Mouse (Mus musculus) neural tube, embryonic 11.5 days (tissue): ENCODE data around the gene Nans. TPM values are rescaled to one million over a fixed set of nuclear protein-coding genes. Genes with fewer than 3 reads are reported as not detected.

Experiments used
- ATAC-seq: fragments of 200-750 bp; cut with Nextera tagmentation; 2 replicates; pipeline ENCODE4 v1.8.0; 2017; ENCODE audit warnings: moderate number of reproducible peaks, mild to moderate bottlenecking, moderate TSS enrichment, moderate library complexity; ENCODE audit not compliant: insufficient read depth, low FRiP score, low TSS enrichment
- DNase-seq: peaks from one replicate; pipeline ENCODE4 v3.0.0-alpha.2; 2015; ENCODE audit warnings: low spot score
- H3K27ac ChIP-seq: fragments of 300-500 bp; sonication (generic); 2 replicates; pipeline ENCODE4 v1.5.1; 2014; ENCODE audit warnings: low read depth, mild to moderate bottlenecking, low read length
- H3K27me3 ChIP-seq: fragments of 300-500 bp; sonication (generic); 2 replicates; pipeline ENCODE4 v1.6.1; 2014; ENCODE audit warnings: mild to moderate bottlenecking, low read length, mixed read lengths; ENCODE audit not compliant: control insufficient read depth, insufficient read depth
- H3K36me3 ChIP-seq: fragments of 300-500 bp; sonication (generic); 2 replicates; pipeline ENCODE4 v1.6.1; 2014; ENCODE audit warnings: mild to moderate bottlenecking, low read length, moderate library complexity, mixed read lengths; ENCODE audit not compliant: control insufficient read depth, insufficient read depth
- H3K4me1 ChIP-seq: fragments of 300-500 bp; sonication (generic); 2 replicates; pipeline ENCODE4 v1.6.1; 2014; ENCODE audit warnings: low read length, mixed read lengths; ENCODE audit not compliant: control insufficient read depth, insufficient read depth
- H3K4me2 ChIP-seq: fragments of 300-500 bp; sonication (generic); 2 replicates; pipeline ENCODE4 v1.6.1; 2014; ENCODE audit warnings: low read depth, mild to moderate bottlenecking, moderate library complexity
- H3K4me3 ChIP-seq: fragments of 300-500 bp; sonication (generic); 2 replicates; pipeline ENCODE4 v1.5.1; 2014; ENCODE audit warnings: low read depth, low read length
- H3K9ac ChIP-seq: fragments of 300-500 bp; sonication (generic); 2 replicates; pipeline ENCODE4 v1.6.1; 2014; ENCODE audit warnings: mild to moderate bottlenecking, low read length
- H3K9me3 ChIP-seq: fragments of 300-500 bp; sonication (generic); 2 replicates; pipeline ENCODE4 v1.6.1; 2016; ENCODE audit warnings: low read length; ENCODE audit not compliant: control insufficient read depth
- WGBS: fragments of 180-500 bp; shearing (Covaris S2); extraction: QIAGEN DNeasy Blood & Tissue Kit; methylation state at CpG from one replicate; pipeline ENCODE4 v1.1.7; 2014; 5-methylcytosine and 5-hydroxymethylcytosine counted together
- polyA plus RNA-seq: library from polyadenylated mRNA; unstranded; fragments of >200 nt; fragmentation: Nextera tagmentation; extraction: Ambion mirVana; gene quantifications from 2 replicates; pipeline ENCODE4 v1.2.1, GENCODE M21; 2014

Nans gene
- polyA plus RNA-seq, 1 experiment from 2014 or later, result 89.1 TPM

- H3K4me3 ChIP-seq, result no peak overlapping the region
- WGBS, result 8% methylated on average over 4 of the region's 4 CpGs
- H3K27ac ChIP-seq, result no peak overlapping the region
- no peak overlapping the region for H3K4me2 ChIP-seq
- no peak overlapping the region for H3K9ac ChIP-seq
- H3K36me3 ChIP-seq, result peaks cover 6% of the 10 kb centered on the region; the same call in 1 of the 2 replicates
- ATAC-seq, result no peak
- no peak for DNase-seq
- no peaks in the 10 kb centered on the region for H3K27me3 ChIP-seq
- no peaks in the 10 kb centered on the region for H3K9me3 ChIP-seq
- no peaks in the 10 kb centered on the region for H3K4me1 ChIP-seq
Measured at GRCm38 (mm10) chr4:46498976-46499375, 9.9 kb downstream of the Nans start.

DNA sequence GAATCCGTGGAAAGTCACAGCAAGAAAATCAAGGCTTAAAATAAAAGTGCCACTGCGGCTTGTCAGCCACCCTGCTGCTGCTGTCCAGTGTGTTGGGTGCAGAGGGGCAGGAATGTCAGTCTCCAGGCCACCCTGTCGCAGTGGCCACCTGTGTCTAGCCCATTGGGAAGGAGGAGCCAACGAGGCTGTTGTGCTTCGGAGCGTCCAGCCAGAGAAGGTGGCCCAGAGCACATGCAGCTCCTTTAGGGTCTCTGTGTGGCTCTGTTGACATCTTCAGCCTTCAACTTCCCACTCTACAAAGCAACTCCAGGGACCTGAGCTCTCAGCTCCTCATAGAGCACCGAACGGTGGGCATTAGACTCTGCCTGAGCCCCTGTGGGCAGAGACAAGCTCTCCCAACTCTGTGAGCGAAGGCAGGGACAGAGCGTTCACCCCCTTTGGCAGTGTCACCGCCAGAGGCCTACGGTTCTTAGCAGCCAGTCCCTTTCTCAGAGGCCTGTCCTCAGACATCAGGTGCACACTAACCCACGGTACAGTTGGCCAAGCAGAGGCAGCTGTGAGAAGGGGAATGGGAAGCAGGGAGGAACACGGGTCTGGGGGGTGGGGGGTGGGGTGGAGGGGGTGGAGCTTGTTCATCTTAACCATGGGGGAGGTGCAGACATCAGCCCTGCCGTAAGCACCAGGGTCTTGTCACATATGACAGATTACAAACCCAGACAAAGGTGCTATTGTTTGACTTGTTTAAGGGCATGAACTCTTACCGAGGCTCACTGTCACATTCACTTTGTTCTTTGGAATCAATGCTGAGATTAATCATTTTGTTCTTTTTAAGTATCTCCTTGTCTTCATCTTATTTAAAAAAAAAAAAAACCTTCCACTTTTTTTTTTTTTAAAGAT is 13.8 kb downstream of the Nans start:
- 65% methylated on average over 16 of the region's 16 CpGs for WGBS
- Histone ChIP-seq H3K9ac (no peak overlapping the region), H3K27ac (no peak overlapping the region), H3K9me3 (no peaks in the 10 kb centered on the region), H3K36me3 (peaks cover 6% of the 10 kb centered on the region; the same call in 1 of the 2 replicates), H3K4me2 (no peak overlapping the region), H3K27me3 (peaks cover 9% of the 10 kb centered on the region), H3K4me3 (no peak overlapping the region), H3K4me1 (no peaks in the 10 kb centered on the region)
- ATAC-seq (no peak), DNase-seq (peak; percentile 46)

DNA sequence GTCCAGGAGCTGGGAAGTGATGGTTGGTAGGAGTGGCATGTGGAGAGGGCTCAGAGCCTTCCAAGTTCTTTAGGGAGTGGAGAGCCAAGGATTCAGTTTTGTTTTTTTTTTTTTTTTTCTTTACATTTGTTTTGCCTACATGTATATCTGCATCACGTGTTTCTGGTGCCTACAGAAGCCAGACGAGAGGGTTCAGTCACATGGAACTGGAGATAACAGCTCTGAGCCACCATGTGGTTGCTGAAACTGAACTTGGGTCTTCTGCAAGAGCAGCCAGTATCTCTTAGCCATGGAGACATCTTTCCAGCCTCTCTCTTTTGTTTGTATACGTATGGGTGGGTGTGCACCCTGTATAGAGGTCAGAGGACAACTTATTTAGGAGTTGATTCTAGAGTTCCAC is 14.8 kb downstream of the Nans start:
- H3K9ac ChIP-seq, result no peak overlapping the region
- no peaks in the 10 kb centered on the region for H3K9me3 ChIP-seq
- peaks cover 9% of the 10 kb centered on the region for H3K27me3 ChIP-seq
- DNase-seq, result no peak
- no peak overlapping the region for H3K27ac ChIP-seq
- peaks cover 6% of the 10 kb centered on the region; the same call in 1 of the 2 replicates for H3K36me3 ChIP-seq
- H3K4me1 ChIP-seq, result no peaks in the 10 kb centered on the region
- WGBS, result 79% methylated on average over 3 of the region's 3 CpGs
- no peak overlapping the region for H3K4me2 ChIP-seq
- no peak for ATAC-seq
- H3K4me3 ChIP-seq, result no peak overlapping the region

DNA sequence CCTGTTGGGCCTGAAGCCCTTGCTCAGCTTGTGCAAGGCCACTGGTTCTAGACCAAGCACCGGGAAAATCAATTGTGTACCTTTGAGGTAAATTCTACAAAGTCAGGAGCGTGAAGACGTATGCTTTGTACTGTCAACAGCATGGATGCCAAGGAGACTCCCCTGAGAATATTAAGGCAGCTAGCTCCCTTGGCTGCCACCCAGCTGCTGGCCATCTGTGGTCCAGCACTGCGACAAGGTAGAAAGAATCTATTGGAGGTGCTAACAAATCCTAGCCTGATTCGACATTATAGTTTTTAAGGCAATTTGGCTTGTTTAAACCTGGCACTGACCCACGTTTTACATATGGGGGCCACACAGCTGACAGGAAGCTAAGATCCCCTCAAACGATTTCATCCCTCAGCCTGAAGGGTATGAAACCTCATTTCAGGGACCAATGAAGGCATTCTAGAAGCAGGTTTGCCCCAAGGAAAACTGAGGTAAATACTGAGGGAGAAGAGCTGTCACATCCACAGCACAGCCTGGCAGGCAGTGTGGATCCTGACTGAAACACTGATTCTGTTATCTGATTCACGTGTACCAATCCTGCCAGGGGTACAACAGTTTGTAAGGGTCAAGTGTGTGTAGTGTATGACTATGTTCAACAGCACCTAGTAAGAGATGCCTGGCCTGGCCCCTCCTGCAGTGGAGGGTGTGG is 16.5 kb downstream of the Nans start:
- no peak for DNase-seq
- H3K4me3 ChIP-seq, result no peak overlapping the region
- 72% methylated on average over 8 of the region's 8 CpGs for WGBS

DNA sequence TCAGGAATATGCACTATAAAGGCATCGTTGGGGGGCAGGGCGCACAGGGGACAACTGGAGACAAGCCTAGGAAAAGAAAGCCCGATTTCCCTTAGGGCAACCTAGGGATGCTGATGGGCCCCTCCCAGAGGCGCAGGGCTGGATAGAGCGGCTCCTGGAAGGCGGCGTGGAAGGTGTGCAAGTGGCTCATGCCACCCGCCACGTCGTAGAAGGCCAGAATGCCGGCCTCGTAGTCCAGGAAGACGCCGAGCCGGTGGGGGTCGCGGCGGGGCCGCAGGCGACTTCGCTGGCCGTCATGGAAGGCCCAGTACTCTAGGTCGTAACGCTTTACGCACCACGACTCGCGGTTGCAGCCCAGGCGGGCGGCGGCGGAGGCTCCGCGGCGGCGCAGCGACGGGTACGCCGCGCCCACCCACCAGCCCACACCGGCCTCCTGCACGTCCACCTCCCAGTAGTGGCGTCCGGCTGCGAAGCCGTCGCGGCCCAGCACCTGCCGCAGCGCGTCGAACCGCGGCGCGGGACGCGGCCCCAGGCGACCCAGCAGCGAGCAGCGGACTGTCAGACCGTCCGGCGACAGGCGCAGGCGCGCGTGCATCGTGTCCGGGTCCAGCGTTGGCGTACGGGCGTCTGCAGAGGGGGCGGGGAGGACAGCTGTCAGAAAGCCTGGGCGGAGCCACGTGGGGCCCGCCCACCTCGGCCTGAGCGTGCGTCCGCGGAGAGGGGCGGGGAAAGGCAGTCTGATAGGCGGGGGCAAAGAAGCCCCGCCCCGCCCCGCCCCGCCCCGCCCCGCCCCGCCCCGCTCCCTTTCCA is 18.0 kb downstream of the Nans start:
- peak; percentile 95 for ATAC-seq
- H3K4me2 ChIP-seq, result peak overlapping the region; percentile 51
- peak overlapping the region; percentile 37 for H3K4me3 ChIP-seq
- H3K4me1 ChIP-seq, result no peaks in the 10 kb centered on the region
- H3K36me3 ChIP-seq, result peaks cover 3% of the 10 kb centered on the region; the same call in 1 of the 2 replicates
- H3K9ac ChIP-seq, result peak overlapping the region; percentile 27
- H3K27me3 ChIP-seq, result peaks cover 9% of the 10 kb centered on the region
- DNase-seq, result peak; percentile 97
- H3K9me3 ChIP-seq, result no peaks in the 10 kb centered on the region
- no peak overlapping the region for H3K27ac ChIP-seq
- WGBS, result under 1% methylated on average over 84 of the region's 94 CpGs

More for the DNA sequence above, 16.5 kb downstream of the Nans start:
- ATAC-seq, result no peak
- peaks cover 4% of the 10 kb centered on the region; the same call in 1 of the 2 replicates for H3K36me3 ChIP-seq
- no peak overlapping the region for H3K9ac ChIP-seq
- H3K27ac ChIP-seq, result no peak overlapping the region
- no peak overlapping the region for H3K4me2 ChIP-seq
- H3K9me3 ChIP-seq, result no peaks in the 10 kb centered on the region
- no peaks in the 10 kb centered on the region for H3K4me1 ChIP-seq
- H3K27me3 ChIP-seq, result peaks cover 9% of the 10 kb centered on the region

- no peak for ATAC-seq
- H3K4me2 ChIP-seq, result peak overlapping the region; percentile 51
Measured at GRCm38 (mm10) chr4:46507736-46508460, 18.9 kb downstream of the Nans start.

DNA sequence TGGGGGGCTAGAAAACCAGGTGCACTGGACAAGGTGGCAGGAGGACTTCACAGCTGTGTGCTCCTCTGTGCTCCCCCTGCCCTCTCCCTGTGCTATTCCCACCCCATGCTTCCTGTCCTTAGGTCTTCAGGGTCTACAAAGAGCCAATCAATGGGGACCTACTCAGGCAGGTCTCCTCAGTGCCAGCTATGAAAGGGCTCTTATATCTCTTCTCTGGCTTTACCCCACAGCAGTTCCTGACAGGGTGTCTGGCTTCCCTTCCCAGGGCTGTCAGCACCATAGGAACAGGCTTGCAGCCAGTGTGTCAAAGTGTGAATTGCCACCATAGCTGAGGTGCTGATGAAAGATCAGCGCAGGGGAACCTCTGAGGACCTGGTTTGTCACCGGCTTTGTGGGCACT is 31.4 kb downstream of the Nans start:
- DNase-seq, result no peak
- WGBS, result 77% methylated on average over 2 of the region's 2 CpGs
- Histone ChIP-seq H3K4me1 (no peaks in the 10 kb centered on the region), H3K27me3 (no peaks in the 10 kb centered on the region), H3K36me3 (no peaks in the 10 kb centered on the region), H3K4me3 (no peak overlapping the region), H3K9ac (no peak overlapping the region), H3K9me3 (no peaks in the 10 kb centered on the region), H3K27ac (no peak overlapping the region), H3K4me2 (no peak overlapping the region)
- no peak for ATAC-seq

More at GRCm38 (mm10) chr4:46507736-46508460, 18.9 kb downstream of the Nans start:
- no peak overlapping the region for H3K27ac ChIP-seq
- WGBS, result 11% methylated on average over 16 of the region's 16 CpGs
- H3K4me3 ChIP-seq, result peak overlapping the region; percentile 37; the same call in 1 of the 2 replicates
- DNase-seq, result peak; percentile 75
- H3K9me3 ChIP-seq, result no peaks in the 10 kb centered on the region
- no peaks in the 10 kb centered on the region; the same call in 1 of the 2 replicates for H3K36me3 ChIP-seq
- peaks cover 9% of the 10 kb centered on the region for H3K27me3 ChIP-seq
- H3K9ac ChIP-seq, result no peak overlapping the region
- H3K4me1 ChIP-seq, result no peaks in the 10 kb centered on the region

- H3K27ac ChIP-seq, result no peak overlapping the region
- ATAC-seq (no peak), DNase-seq (no peak)
- H3K4me2 ChIP-seq, result no peak overlapping the region
- H3K27me3 ChIP-seq, result no peaks in the 10 kb centered on the region
- WGBS, result 86% methylated on average over 10 of the region's 10 CpGs
- no peaks in the 10 kb centered on the region for H3K4me1 ChIP-seq
- no peak overlapping the region for H3K9ac ChIP-seq
- H3K36me3 ChIP-seq, result no peaks in the 10 kb centered on the region
- no peaks in the 10 kb centered on the region for H3K9me3 ChIP-seq
- H3K4me3 ChIP-seq, result no peak overlapping the region
Measured at GRCm38 (mm10) chr4:46521457-46521856, 32.4 kb downstream of the Nans start.
